Mouse (Mus musculus): ENCODE measurements around the gene Omp. TPM values are rescaled to one million over a fixed set of nuclear protein-coding genes. Genes with fewer than 3 reads are reported as not detected.
A peak's percentile ranks its signal among the peaks of the same experiment; 100 is the strongest.

The Omp gene
- polyA plus RNA-seq, 1 experiment from 2014 or later, result 0.25 TPM

- H3K4me1 ChIP-seq (replicated peaks; ENCODE audit: control insufficient read depth, insufficient read depth, low read length), result peaks cover 10% of the 10 kb centered on the region; the same call in 1 of the 2 replicates
- peak overlapping the region; percentile 44 for H3K4me3 ChIP-seq (ENCODE audit: low read length)
- peak overlapping the region; percentile 66 for H3K4me2 ChIP-seq (ENCODE audit: low read depth, low read length)
- no peaks in the 10 kb centered on the region for H3K9me3 ChIP-seq (ENCODE audit: control insufficient read depth, low read length)
- H3K9ac ChIP-seq (ENCODE audit: low read length), result peak overlapping the region; percentile 74
- H3K27ac ChIP-seq (ENCODE audit: low read length), result peak overlapping the region; percentile 64
- no peaks in the 10 kb centered on the region for H3K27me3 ChIP-seq (ENCODE audit: control insufficient read depth, insufficient read depth, low read depth, low read length)
- ATAC-seq (ENCODE audit: low read depth), result peak; percentile 55
- 11% methylated on average over 26 of the region's 26 CpGs for WGBS
- H3K36me3 ChIP-seq (ENCODE audit: control insufficient read depth, insufficient read depth, low read length), result no peaks in the 10 kb centered on the region
Observed at GRCm38 (mm10) chr7:98103002-98103941, 42.0 kb downstream of the Omp start.

DNA sequence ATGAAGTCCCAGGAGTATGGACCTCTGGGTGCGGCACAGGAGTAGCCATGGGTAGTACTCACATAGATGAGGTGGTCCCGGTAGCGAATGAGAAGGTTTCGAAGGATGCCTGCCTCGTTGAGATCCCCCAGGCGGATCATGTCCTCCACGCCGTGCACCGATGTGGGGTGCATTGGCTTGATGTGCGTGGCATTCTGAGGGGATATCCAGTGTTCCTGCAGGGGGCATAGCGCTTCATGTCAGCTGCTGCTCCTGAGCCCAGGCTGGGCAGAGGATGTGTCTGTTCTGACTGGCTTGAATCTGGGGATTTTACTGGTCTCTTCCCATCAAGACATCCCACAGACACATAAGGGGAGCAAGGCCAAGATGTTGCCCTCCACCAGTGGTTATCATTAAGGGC is 42.8 kb downstream of the Omp start:
- H3K9ac ChIP-seq (ENCODE audit: low read length), result peak overlapping the region; percentile 74
- WGBS, result 90% methylated on average over 11 of the region's 11 CpGs
- ATAC-seq (ENCODE audit: low read depth), result no peak
- H3K36me3 ChIP-seq (ENCODE audit: control insufficient read depth, insufficient read depth, low read length), result peaks cover under 1% of the 10 kb centered on the region
- H3K4me3 ChIP-seq (ENCODE audit: low read length), result no peak overlapping the region
- no peaks in the 10 kb centered on the region for H3K9me3 ChIP-seq (ENCODE audit: control insufficient read depth, low read length)
- no peak overlapping the region; the same call in 1 of the 2 replicates for H3K27ac ChIP-seq (ENCODE audit: low read length)
- peak overlapping the region; percentile 66 for H3K4me2 ChIP-seq (ENCODE audit: low read depth, low read length)
- peaks cover 10% of the 10 kb centered on the region; the same call in 1 of the 2 replicates for H3K4me1 ChIP-seq (replicated peaks; ENCODE audit: control insufficient read depth, insufficient read depth, low read length)
- H3K27me3 ChIP-seq (ENCODE audit: control insufficient read depth, insufficient read depth, low read depth, low read length), result no peaks in the 10 kb centered on the region

DNA sequence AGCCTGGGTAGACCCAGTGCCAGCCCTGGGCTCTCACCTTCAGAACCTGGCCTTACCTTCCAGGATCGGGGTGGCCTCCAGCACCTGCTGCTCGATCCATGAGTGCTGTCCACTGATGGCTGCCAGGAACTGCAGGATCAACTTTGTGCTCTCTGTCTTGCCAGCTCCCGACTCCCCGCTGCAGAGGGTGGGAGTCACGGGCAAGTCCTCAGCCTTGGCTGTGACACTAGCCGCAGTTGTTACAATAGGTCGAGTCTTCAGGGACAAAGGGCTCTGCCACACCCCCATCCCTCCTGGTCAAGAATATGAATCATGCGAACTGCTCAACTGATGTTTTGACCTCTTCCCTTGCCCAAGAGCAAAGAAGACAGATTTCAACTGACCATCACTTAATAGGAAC is 47.7 kb downstream of the Omp start:
- Histone ChIP-seq H3K27me3 (ENCODE audit: control insufficient read depth, insufficient read depth, low read depth, low read length) (no peaks in the 10 kb centered on the region), H3K4me3 (ENCODE audit: low read length) (no peak overlapping the region), H3K36me3 (ENCODE audit: control insufficient read depth, insufficient read depth, low read length) (peaks cover 9% of the 10 kb centered on the region), H3K9me3 (ENCODE audit: control insufficient read depth, low read length) (0 out of 2 replicates have a peak, but pooled peaks cover 2% of the 10 kb centered on the region), H3K4me1 (replicated peaks; ENCODE audit: control insufficient read depth, insufficient read depth, low read length) (no peaks in the 10 kb centered on the region), H3K4me2 (ENCODE audit: low read depth, low read length) (no peak overlapping the region), H3K9ac (ENCODE audit: low read length) (no peak overlapping the region), H3K27ac (ENCODE audit: low read length) (no peak overlapping the region)
- ATAC-seq (ENCODE audit: low read depth), result no peak
- WGBS, result 90% methylated on average over 8 of the region's 8 CpGs

GRCm38 (mm10) chr7:98095852-98096251 is 49.5 kb downstream of the Omp start:
- no peak overlapping the region for H3K4me2 ChIP-seq (ENCODE audit: low read depth, low read length)
- no peaks in the 10 kb centered on the region for H3K27me3 ChIP-seq (ENCODE audit: control insufficient read depth, insufficient read depth, low read depth, low read length)
- ATAC-seq (ENCODE audit: low read depth), result no peak
- 96% methylated on average over 4 of the region's 4 CpGs for WGBS
- 0 out of 2 replicates have a peak, but pooled peaks cover 2% of the 10 kb centered on the region for H3K9me3 ChIP-seq (ENCODE audit: control insufficient read depth, low read length)
- no peaks in the 10 kb centered on the region for H3K4me1 ChIP-seq (replicated peaks; ENCODE audit: control insufficient read depth, insufficient read depth, low read length)
- no peak overlapping the region for H3K27ac ChIP-seq (ENCODE audit: low read length)
- peaks cover 9% of the 10 kb centered on the region for H3K36me3 ChIP-seq (ENCODE audit: control insufficient read depth, insufficient read depth, low read length)
- H3K9ac ChIP-seq (ENCODE audit: low read length), result no peak overlapping the region
- no peak overlapping the region for H3K4me3 ChIP-seq (ENCODE audit: low read length)

Other genes with a start within 250 kb of the Omp start
- not detected in 2 replicates for gene Gdpd4, start 225.5 kb downstream of the Omp start, polyA plus RNA-seq (2015; fragmentation: Nextera tagmentation; extraction: Ambion mirVana)
- 9.9 and 11.3 TPM in 2 replicates for gene Myo7a, start 26.0 kb downstream of the Omp start, polyA plus RNA-seq (2015; fragmentation: Nextera tagmentation; extraction: Ambion mirVana)
- gene Capn5, start 32.8 kb upstream of the Omp start, polyA plus RNA-seq (2015; fragmentation: Nextera tagmentation; extraction: Ambion mirVana), result 9.6 and 10.1 TPM in 2 replicates
- 0.13 and 0.36 TPM in 2 replicates for gene B3gnt6, start 54.0 kb upstream of the Omp start, polyA plus RNA-seq (2015; fragmentation: Nextera tagmentation; extraction: Ambion mirVana)
- gene Acer3, start 175.7 kb upstream of the Omp start, polyA plus RNA-seq (2015; fragmentation: Nextera tagmentation; extraction: Ambion mirVana), result 28.4 and 29.4 TPM in 2 replicates
- 6.6 and 9.4 TPM in 2 replicates for gene Tsku, start 215.8 kb upstream of the Omp start, polyA plus RNA-seq (2015; fragmentation: Nextera tagmentation; extraction: Ambion mirVana)

All from lung, embryonic 16.5 days (tissue).